Mouse (Mus musculus): ENCODE data around the gene Ganc. TPM values are rescaled to one million over a fixed set of nuclear protein-coding genes. Genes with fewer than 3 reads are reported as not detected.

The Ganc gene
- total and polyA plus RNA-seq, 2 experiments from 2014 or later: 6.0 to 7.9 TPM

DNA sequence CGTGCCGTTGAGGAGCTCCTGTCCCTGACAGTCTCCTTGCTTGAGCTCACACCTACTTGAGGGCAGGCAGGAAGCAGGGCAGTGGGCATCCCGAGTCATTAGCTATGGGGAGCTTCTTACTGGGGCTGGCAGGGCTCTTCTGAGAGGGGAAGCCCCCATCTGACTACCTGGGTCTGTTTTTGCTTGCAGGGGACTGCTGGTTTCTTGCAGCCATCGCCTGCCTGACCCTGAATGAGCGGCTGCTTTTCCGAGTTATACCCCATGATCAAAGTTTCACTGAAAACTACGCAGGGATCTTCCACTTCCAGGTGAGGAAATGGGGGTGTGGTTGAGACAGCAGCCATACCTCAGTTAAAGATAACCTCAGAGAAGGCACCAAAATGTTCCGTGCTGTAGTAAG, 78.2 kb downstream of the Ganc start:
- 73% methylated on average over 8 of the region's 8 CpGs for WGBS
- no peak overlapping the region for H3K27ac ChIP-seq (ENCODE audit: low read depth, low read length)
- ATAC-seq (ENCODE audit: low FRiP score) (no peak), DNase-seq (ENCODE audit: low spot score) (no peak)
- no peak overlapping the region for H3K4me2 ChIP-seq (ENCODE audit: low read depth, low read length, poor library complexity, severe bottlenecking)
- no peak overlapping the region for H3K4me3 ChIP-seq (ENCODE audit: low read depth, low read length)
- no peak for TF ChIP-seq CTCF (IDR thresholded peaks at IDR 0.05)
- H3K9ac ChIP-seq (replicated peaks; ENCODE audit: low read length, poor library complexity, severe bottlenecking): no peak overlapping the region
- H3K4me1 ChIP-seq (ENCODE audit: insufficient read depth, low read length): no peaks in the 10 kb centered on the region
- no peaks in the 10 kb centered on the region for H3K36me3 ChIP-seq (ENCODE audit: insufficient read depth, low read length)
- H3K27me3 ChIP-seq (ENCODE audit: insufficient read depth, low read length): no peaks in the 10 kb centered on the region
- no peaks in the 10 kb centered on the region for H3K9me3 ChIP-seq (ENCODE audit: low read length)

GRCm38 (mm10) chr2:120482506-120483389, 79.1 kb downstream of the Ganc start:
- WGBS: 78% methylated on average over 8 of the region's 8 CpGs
- TF ChIP-seq CTCF (IDR thresholded peaks at IDR 0.05): no peak
- ATAC-seq (ENCODE audit: low FRiP score) (no peak), DNase-seq (ENCODE audit: low spot score) (no peak)
- Histone ChIP-seq H3K27ac (ENCODE audit: low read depth, low read length) (no peak overlapping the region), H3K4me3 (ENCODE audit: low read depth, low read length) (no peak overlapping the region), H3K27me3 (ENCODE audit: insufficient read depth, low read length) (no peaks in the 10 kb centered on the region), H3K4me1 (ENCODE audit: insufficient read depth, low read length) (no peaks in the 10 kb centered on the region), H3K36me3 (ENCODE audit: insufficient read depth, low read length) (no peaks in the 10 kb centered on the region), H3K4me2 (ENCODE audit: low read depth, low read length, poor library complexity, severe bottlenecking) (no peak overlapping the region), H3K9ac (replicated peaks; ENCODE audit: low read length, poor library complexity, severe bottlenecking) (no peak overlapping the region), H3K9me3 (ENCODE audit: low read length) (no peaks in the 10 kb centered on the region)

- Histone ChIP-seq H3K27ac (ENCODE audit: low read depth, low read length) (no peak overlapping the region), H3K9me3 (ENCODE audit: low read length) (no peaks in the 10 kb centered on the region), H3K27me3 (ENCODE audit: insufficient read depth, low read length) (no peaks in the 10 kb centered on the region), H3K4me2 (ENCODE audit: low read depth, low read length, poor library complexity, severe bottlenecking) (no peak overlapping the region), H3K4me1 (ENCODE audit: insufficient read depth, low read length) (no peaks in the 10 kb centered on the region), H3K36me3 (ENCODE audit: insufficient read depth, low read length) (no peaks in the 10 kb centered on the region), H3K9ac (replicated peaks; ENCODE audit: low read length, poor library complexity, severe bottlenecking) (no peak overlapping the region), H3K4me3 (ENCODE audit: low read depth, low read length) (no peak overlapping the region)
- TF ChIP-seq CTCF (IDR thresholded peaks at IDR 0.05): no peak
- ATAC-seq (ENCODE audit: low FRiP score): no peak
- DNase-seq (ENCODE audit: low spot score): no peak
- WGBS: 88% methylated on average over 3 of the region's 3 CpGs
These were observed 80.5 kb downstream of the Ganc start for GRCm38 (mm10) chr2:120484241-120484640.

DNA sequence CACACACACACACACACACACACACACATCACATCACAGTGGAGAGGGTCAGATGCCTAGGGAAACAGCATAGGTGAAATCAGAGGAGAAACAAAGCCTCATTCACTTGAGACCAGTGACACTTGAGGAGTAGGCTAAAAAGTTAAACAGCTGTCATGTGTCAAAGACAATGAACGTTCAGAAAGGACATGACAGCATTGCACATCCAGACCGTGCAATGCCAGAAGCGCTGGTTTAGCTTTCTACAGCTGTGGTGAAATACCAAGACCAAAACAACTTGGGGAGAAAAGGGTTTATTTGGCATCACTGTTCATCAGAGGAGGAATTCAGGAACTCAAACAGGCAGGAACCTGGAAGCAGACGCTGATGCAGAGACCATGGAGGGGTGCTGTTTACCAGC, 89.6 kb downstream of the Ganc start:
- no peaks in the 10 kb centered on the region for H3K27me3 ChIP-seq (ENCODE audit: insufficient read depth, low read length)
- H3K36me3 ChIP-seq (ENCODE audit: insufficient read depth, low read length): no peaks in the 10 kb centered on the region
- WGBS: 70% methylated on average over 4 of the region's 4 CpGs
- TF ChIP-seq CTCF (IDR thresholded peaks at IDR 0.05): no peak
- no peak overlapping the region for H3K4me2 ChIP-seq (ENCODE audit: low read depth, low read length, poor library complexity, severe bottlenecking)
- no peaks in the 10 kb centered on the region for H3K9me3 ChIP-seq (ENCODE audit: low read length)
- no peak overlapping the region for H3K4me3 ChIP-seq (ENCODE audit: low read depth, low read length)
- H3K9ac ChIP-seq (replicated peaks; ENCODE audit: low read length, poor library complexity, severe bottlenecking): no peak overlapping the region
- H3K27ac ChIP-seq (ENCODE audit: low read depth, low read length): no peak overlapping the region
- ATAC-seq (ENCODE audit: low FRiP score) (no peak), DNase-seq (ENCODE audit: low spot score) (no peak)
- no peaks in the 10 kb centered on the region for H3K4me1 ChIP-seq (ENCODE audit: insufficient read depth, low read length)

DNA sequence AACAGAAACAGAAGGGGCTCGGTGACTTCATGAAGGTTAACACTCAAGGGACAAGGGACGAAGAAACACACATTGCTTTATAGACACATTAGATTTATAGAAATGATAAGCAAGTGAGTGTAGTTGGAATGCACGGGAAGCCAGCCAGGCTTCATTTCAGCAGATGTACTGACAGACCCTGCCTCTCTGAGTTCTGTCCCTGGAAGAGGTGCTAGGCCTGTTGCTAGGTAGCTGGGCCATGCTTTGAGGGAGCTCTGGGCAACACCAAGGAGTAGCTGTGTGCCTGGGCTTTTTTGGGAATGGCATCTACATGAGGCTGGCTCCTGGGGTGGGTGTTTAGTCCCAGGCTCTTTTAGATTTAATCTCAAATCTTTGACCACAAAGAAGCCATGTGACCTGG, 92.8 kb downstream of the Ganc start:
- 82% methylated on average over 3 of the region's 3 CpGs for WGBS
- Histone ChIP-seq H3K4me2 (ENCODE audit: low read depth, low read length, poor library complexity, severe bottlenecking) (no peak overlapping the region), H3K36me3 (ENCODE audit: insufficient read depth, low read length) (peaks cover 2% of the 10 kb centered on the region; the same call in 1 of the 2 replicates), H3K27me3 (ENCODE audit: insufficient read depth, low read length) (no peaks in the 10 kb centered on the region), H3K4me1 (ENCODE audit: insufficient read depth, low read length) (no peaks in the 10 kb centered on the region), H3K9me3 (ENCODE audit: low read length) (no peaks in the 10 kb centered on the region), H3K27ac (ENCODE audit: low read depth, low read length) (no peak overlapping the region), H3K4me3 (ENCODE audit: low read depth, low read length) (no peak overlapping the region), H3K9ac (replicated peaks; ENCODE audit: low read length, poor library complexity, severe bottlenecking) (no peak overlapping the region)
- no peak for TF ChIP-seq CTCF (IDR thresholded peaks at IDR 0.05)
- ATAC-seq (ENCODE audit: low FRiP score): no peak
- DNase-seq (ENCODE audit: low spot score): no peak

GRCm38 (mm10) chr2:120499971-120500471, 96.3 kb downstream of the Ganc start:
- DNase-seq (ENCODE audit: low spot score) (no peak), ATAC-seq (ENCODE audit: low FRiP score) (no peak)
- no peaks in the 10 kb centered on the region for H3K27me3 ChIP-seq (ENCODE audit: insufficient read depth, low read length)
- H3K4me3 ChIP-seq (ENCODE audit: low read depth, low read length): no peak overlapping the region
- 78% methylated on average over 6 of the region's 6 CpGs for WGBS
- H3K27ac ChIP-seq (ENCODE audit: low read depth, low read length): no peak overlapping the region
- H3K9ac ChIP-seq (replicated peaks; ENCODE audit: low read length, poor library complexity, severe bottlenecking): no peak overlapping the region
- H3K9me3 ChIP-seq (ENCODE audit: low read length): no peaks in the 10 kb centered on the region
- H3K4me1 ChIP-seq (ENCODE audit: insufficient read depth, low read length): no peaks in the 10 kb centered on the region
- peaks cover 3% of the 10 kb centered on the region; the same call in 1 of the 2 replicates for H3K36me3 ChIP-seq (ENCODE audit: insufficient read depth, low read length)
- H3K4me2 ChIP-seq (ENCODE audit: low read depth, low read length, poor library complexity, severe bottlenecking): no peak overlapping the region
- no peak for TF ChIP-seq CTCF (IDR thresholded peaks at IDR 0.05)

All from midbrain, postnatal 0 days (tissue).